Mouse (Mus musculus): ENCODE results near the gene Zbp1.

DNA sequence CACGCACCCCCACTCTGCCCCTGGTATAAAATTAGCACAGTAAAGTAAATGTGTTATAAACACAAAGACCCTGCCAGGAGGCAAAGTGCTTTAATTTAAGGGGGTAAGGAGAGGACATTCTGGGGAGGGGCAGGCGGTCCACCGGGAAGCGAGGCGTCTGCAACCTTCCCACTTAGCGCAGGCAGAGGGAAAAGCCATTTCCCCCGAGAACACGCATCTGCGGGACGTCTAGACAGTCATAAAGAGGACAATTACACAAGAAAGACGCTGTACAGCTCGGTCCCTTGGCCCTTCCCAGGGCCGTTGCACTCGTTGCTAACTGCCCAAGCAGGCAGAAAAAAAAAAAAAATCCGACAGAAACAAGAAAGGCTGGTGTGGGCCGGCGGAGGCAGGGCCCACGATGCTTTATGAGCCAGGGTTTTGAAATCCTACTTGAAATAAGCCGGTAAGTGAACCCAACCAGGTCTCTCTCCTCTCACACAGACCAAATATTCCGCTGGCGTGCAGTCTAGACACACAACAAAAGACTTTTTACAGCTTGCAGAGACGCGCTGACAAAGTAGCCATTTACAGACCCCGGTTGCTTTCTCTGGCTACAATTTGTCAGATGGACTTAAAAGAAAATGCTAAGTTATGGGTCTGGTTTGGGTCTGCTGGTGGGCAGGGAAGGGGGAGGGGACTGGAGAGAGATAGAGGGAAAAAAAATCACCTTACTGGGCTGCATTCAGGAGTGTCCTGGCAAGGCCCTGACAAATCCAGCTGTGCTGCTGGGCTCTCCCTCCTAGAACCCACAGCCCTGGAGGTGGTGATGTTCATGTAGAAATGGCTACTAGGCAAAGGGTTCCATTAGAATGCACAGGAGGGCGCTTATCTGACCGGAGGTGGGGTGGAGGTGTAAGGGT lies 35.3 kb upstream of the Zbp1 start:
- TF ChIP-seq CTCF (IDR thresholded peaks at IDR 0.05; ENCODE audit: low read depth, low read length) = no peak
- TF ChIP-seq POLR2A (IDR thresholded peaks at IDR 0.05; ENCODE audit: borderline replicate concordance, low read depth, low read length) = no peak

Measured in bone marrow macrophage, adult 2 months (primary cell).